25 mouse cellular contexts compared by ENCODE assay signal in the genomic region with DNA sequence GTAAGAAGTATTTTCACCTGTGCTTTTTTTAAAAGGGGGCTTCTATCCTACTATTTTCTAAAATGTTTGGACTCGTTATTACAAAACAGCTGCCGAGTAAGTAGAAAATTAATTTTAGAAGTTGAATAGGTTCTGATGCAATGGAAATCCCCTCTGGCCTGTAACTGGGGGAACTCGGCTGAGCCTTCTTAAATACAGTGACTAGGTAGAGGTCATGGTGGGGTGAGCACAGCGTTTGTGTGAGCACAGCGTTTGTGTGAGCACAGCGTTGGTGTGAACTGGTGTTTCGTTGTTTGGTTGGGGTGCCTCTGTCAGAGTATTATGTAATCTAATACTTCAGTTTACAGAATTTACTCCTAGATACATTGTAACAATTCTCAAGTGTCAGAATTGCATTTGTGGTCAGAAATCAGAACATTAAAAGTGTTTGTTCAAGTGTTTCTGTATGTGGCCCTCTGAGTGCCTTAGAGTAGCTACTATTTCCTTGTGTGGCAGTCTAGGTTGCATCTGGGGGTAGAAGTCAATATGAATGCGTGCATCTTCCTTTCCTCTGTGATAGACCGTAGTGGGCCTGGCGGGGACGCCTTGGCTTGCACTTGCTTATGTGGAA. TPM values are rescaled to one million over a fixed set of nuclear protein-coding genes. Genes with fewer than 3 reads are reported as not detected.
DNase-seq lines count a peak whose midpoint lies in the region; ATAC-seq and TF ChIP-seq lines count a peak whose summit lies in the region.
"Had no signal": no experiment of that assay in that cellular context is flagged by ENCODE, and none has a peak within 500 bp of the region (broad histone marks: within the 10 kb centered on the region; RNA-seq: fewer than 3 reads in every experiment).

No protein-coding gene starts in this region.

- peaks cover 64% of the 10 kb centered on the region for H3K79me2 ChIP-seq in CH12.LX (replicated peaks; ENCODE audit: control insufficient read depth, extremely low read depth, insufficient read depth, poor library complexity, severe bottlenecking)

- H3K4me1 ChIP-seq in lung, postnatal 0 days (ENCODE audit: insufficient read depth, low read depth, low read length) = peaks cover 3% of the 10 kb centered on the region; the same call in 1 of the 2 replicates
- peaks cover 19 to 59% of the 10 kb centered on the region in 2 experiments for H3K4me1 ChIP-seq in CH12.LX (ENCODE audit: control insufficient read depth in 1 of 2, insufficient read depth in 2 of 2)
- peaks cover 58% of the 10 kb centered on the region for H3K4me1 ChIP-seq in liver, embryonic 16.5 days (ENCODE audit: control insufficient read depth, low read depth, low read length)

- no peaks in the 10 kb centered on the region for H3K9me3 ChIP-seq in lung, postnatal 0 days (ENCODE audit: low read length)
- peaks cover 2% of the 10 kb centered on the region for H3K9me3 ChIP-seq in CH12.LX (replicated peaks; ENCODE audit: low read length)
- no peaks in the 10 kb centered on the region for H3K9me3 ChIP-seq in liver, embryonic 16.5 days (replicated peaks; ENCODE audit: control insufficient read depth, low read length)
- H3K9me3 ChIP-seq: forebrain, embryonic 13.5 days; heart, embryonic 15.5 days; intestine, embryonic 15.5 days; limb, embryonic 10.5 days; megakaryocyte, embryonic 14.5 days; midbrain, embryonic 13.5 days; neural tube, embryonic 12.5 days had no signal

- TF ChIP-seq CTCF in lung, postnatal 0 days (IDR thresholded peaks at IDR 0.05) = no peak
- no peak for TF ChIP-seq CTCF in CH12.LX (conservative IDR thresholded peaks at IDR 0.05 in 1 of 2, IDR thresholded peaks at IDR 0.05 in 1 of 2; ENCODE audit: low read depth in 2 of 2, low read length in 2 of 2)

- peak; percentile 76 for DNase-seq in lung, postnatal 0 days (ENCODE audit: low spot score)
- no peak for DNase-seq in lung, postnatal 14 days
- peak; percentile 46 for DNase-seq in CD4-positive helper T cell, adult 2 months (ENCODE audit: low read depth, low spot score)
- peak; percentile 78 for DNase-seq in CH12.LX (ENCODE audit: extremely low read depth)
- no peak for DNase-seq in neural tube, embryonic 10.5 days (ENCODE audit: extremely low spot score, low spot score)
- DNase-seq in adrenal gland, adult 2 months = no peak
- DNase-seq: adrenal gland, postnatal 14 days; cerebellum, adult 2 months; gastrocnemius, postnatal 36 days; heart, postnatal 4 days; kidney, adult 8-10 months; kidney, postnatal 14 days; retina, postnatal 1 day; right cerebral cortex, postnatal 4 days; thymus, postnatal 14 days had no signal

- TF ChIP-seq POLR2A in CH12.LX (IDR thresholded peaks at IDR 0.05; ENCODE audit: low read depth, low read length) = no peak

- no peak overlapping the region for H3K4me2 ChIP-seq in lung, postnatal 0 days (replicated peaks; ENCODE audit: low read depth, low read length)
- no peak overlapping the region for H3K4me2 ChIP-seq in CH12.LX (ENCODE audit: insufficient read depth, low read depth, poor library complexity, severe bottlenecking)
- no peak overlapping the region for H3K4me2 ChIP-seq in liver, embryonic 16.5 days (ENCODE audit: low read depth, low read length)
- H3K4me2 ChIP-seq: forebrain, embryonic 13.5 days; heart, embryonic 15.5 days; hindbrain, embryonic 14.5 days; intestine, embryonic 15.5 days; midbrain, embryonic 13.5 days; neural tube, embryonic 12.5 days had no signal

- TF ChIP-seq RAD21 in CH12.LX (IDR thresholded peaks at IDR 0.05; ENCODE audit: low read depth, low read length) = no peak; the same call in 1 of the 2 replicates

- in situ Hi-C loops in CH12.LX (cut with MboI; ENCODE audit: low pct_ligation_motif_present, low pct_unique_long_range_greater_than_20kb, low sequenced_read_pairs) = no loop called here

- 75% methylated on average over 11 of the region's 11 CpGs for WGBS in lung, postnatal 0 days
- 89% methylated on average over 11 of the region's 11 CpGs for WGBS in liver, embryonic 16.5 days (ENCODE audit: insufficient replicate concordance)

- TF ChIP-seq EP300 in lung, postnatal 0 days (IDR thresholded peaks at IDR 0.05) = peak; percentile 60; the same call in 1 of the 2 replicates
- TF ChIP-seq EP300 in CH12.LX (IDR thresholded peaks at IDR 0.05; ENCODE audit: low read length) = peak; percentile 64

- no peak overlapping the region for H3K4me3 ChIP-seq in lung, postnatal 0 days (ENCODE audit: low read depth, low read length)
- H3K4me3 ChIP-seq in CH12.LX (replicated peaks in 1 of 3; ENCODE audit: low read depth in 2 of 3, low read length in 2 of 3, poor library complexity in 1 of 3) = no peak overlapping the region
- no peak overlapping the region for H3K4me3 ChIP-seq in liver, embryonic 16.5 days (ENCODE audit: low read depth, low read length)
- H3K4me3 ChIP-seq: forebrain, embryonic 13.5 days; heart, embryonic 15.5 days; intestine, embryonic 15.5 days; limb, embryonic 10.5 days; megakaryocyte, embryonic 14.5 days; midbrain, embryonic 13.5 days; neural tube, embryonic 12.5 days had no signal

- H3K9ac ChIP-seq in lung, postnatal 0 days (replicated peaks; ENCODE audit: low read depth) = no peak overlapping the region
- no peak overlapping the region for H3K9ac ChIP-seq in CH12.LX (ENCODE audit: insufficient read depth, low read depth)
- no peak overlapping the region for H3K9ac ChIP-seq in liver, embryonic 16.5 days (ENCODE audit: low read depth, low read length)
- H3K9ac ChIP-seq: forebrain, embryonic 13.5 days; heart, embryonic 15.5 days; hindbrain, embryonic 14.5 days; intestine, embryonic 15.5 days; midbrain, embryonic 13.5 days; neural tube, embryonic 12.5 days had no signal

- H3K27ac ChIP-seq in lung, postnatal 0 days (ENCODE audit: low read length) = no peak overlapping the region
- H3K27ac ChIP-seq in CH12.LX (ENCODE audit: insufficient read depth, low read depth) = peak overlapping the region; percentile 57; the same call in 1 of the 2 replicates
- 0 out of 2 replicates have a peak overlapping the region, but pooled peaks have one; percentile 8 for H3K27ac ChIP-seq in liver, embryonic 16.5 days (ENCODE audit: low read length)
- H3K27ac ChIP-seq: forebrain, embryonic 13.5 days; heart, embryonic 15.5 days; hindbrain, embryonic 14.5 days; intestine, embryonic 15.5 days; limb, embryonic 10.5 days; midbrain, embryonic 13.5 days; neural tube, embryonic 12.5 days had no signal

- peak; percentile 68 for ATAC-seq in lung, postnatal 0 days
- no peak for ATAC-seq in liver, embryonic 16.5 days (ENCODE audit: low read depth)
- ATAC-seq in granulocyte monocyte progenitor cell, adult 5-6 weeks (replicated peaks; ENCODE audit: poor library complexity, severe bottlenecking) = no peak
- ATAC-seq: forebrain, embryonic 13.5 days; intestine, embryonic 15.5 days; midbrain, embryonic 13.5 days had no signal

- dilution Hi-C loops in CH12.LX (cut with MboI; ENCODE audit: extremely low pct_ligation_motif_present, extremely low pct_unique_long_range_greater_than_20kb, low sequenced_read_pairs) = no loop called here

- H3K27me3 ChIP-seq in lung, postnatal 0 days (replicated peaks; ENCODE audit: insufficient read depth, low read length) = no peaks in the 10 kb centered on the region
- no peaks in the 10 kb centered on the region for H3K27me3 ChIP-seq in CH12.LX (replicated peaks)
- H3K27me3 ChIP-seq in liver, embryonic 16.5 days (ENCODE audit: control insufficient read depth, insufficient read depth, low read depth, low read length) = no peaks in the 10 kb centered on the region
- H3K27me3 ChIP-seq: forebrain, embryonic 13.5 days; heart, embryonic 15.5 days; intestine, embryonic 15.5 days; megakaryocyte, embryonic 14.5 days; midbrain, embryonic 13.5 days; neural tube, embryonic 12.5 days had no signal

- H3K36me3 ChIP-seq in lung, postnatal 0 days (ENCODE audit: insufficient read depth, low read length) = 0 out of 2 replicates have a peak, but pooled peaks cover 9% of the 10 kb centered on the region
- H3K36me3 ChIP-seq in CH12.LX (replicated peaks in 1 of 2; ENCODE audit: control insufficient read depth in 1 of 2, insufficient read depth in 1 of 2, low read length in 1 of 2) = peaks cover 42 to 82% of the 10 kb centered on the region in 2 experiments
- peaks cover 64% of the 10 kb centered on the region for H3K36me3 ChIP-seq in liver, embryonic 16.5 days (ENCODE audit: control insufficient read depth, insufficient read depth)

TF ChIP-seq in CH12.LX, 34 proteins besides CTCF, POLR2A, EP300 and RAD21:
- TF ChIP-seq BHLHE40 (IDR thresholded peaks at IDR 0.05; ENCODE audit: low read depth, low read length) (peak; percentile 46), ETS1 (conservative IDR thresholded peaks at IDR 0.05; ENCODE audit: low read depth, low read length) (peak; percentile 58; the same call in 1 of the 2 replicates), TCF12 (IDR thresholded peaks at IDR 0.05; ENCODE audit: low read depth, low read length) (no peak), TBP (conservative IDR thresholded peaks at IDR 0.05; ENCODE audit: low read depth, low read length) (0 out of 2 replicates have a peak, but pooled peaks have one; percentile 13), MEF2A (IDR thresholded peaks at IDR 0.05; ENCODE audit: borderline replicate concordance, low read depth, low read length) (peak; percentile 80), MAZ (IDR thresholded peaks at IDR 0.05; ENCODE audit: low read depth, low read length) (no peak), PAX5 (IDR thresholded peaks at IDR 0.05; ENCODE audit: low read length) (0 out of 2 replicates have a peak, but pooled peaks have one; percentile 50)

RNA-seq across cellular contexts. Expression of a gene that starts 8.0 kb away (rescaled TPM):
- 71.9 and 79.9 TPM in 2 replicates for polyA plus RNA-seq in lung, postnatal 0 days (2015; fragmentation: Nextera tagmentation; extraction: Ambion mirVana)
- total RNA-seq in CH12.LX (2012; rRNA removed) = 38.4 and 44.5 TPM in 2 replicates
- total RNA-seq in CH12.LX (2014; rRNA removed) = 52.8 and 60.5 TPM in 2 replicates
- 44.3 and 46.3 TPM in 2 replicates for polyA plus RNA-seq in CH12.LX (2012; ENCODE audit: insufficient read length, low read depth)
- 46.0 and 49.5 TPM in 2 replicates for polyA plus RNA-seq in liver, embryonic 16.5 days (2015; fragmentation: Nextera tagmentation; extraction: Ambion mirVana)
- 10 to 100 TPM; 62.2 to 75.5 TPM for total RNA-seq in adrenal gland, adult 2 months (2021)
- 204 and 238 TPM in 2 replicates for polyA plus RNA-seq in adrenal gland, adult 2 months (2012; rRNA removed)
- total RNA-seq in granulocyte monocyte progenitor cell, adult 5-6 weeks (2014; fragmentation: Nextera tagmentation) = 18.9 and 20.7 TPM in 2 replicates
- total RNA-seq in granulocyte monocyte progenitor cell, adult 5-6 weeks (2017) = 18.2 and 22.2 TPM in 2 replicates

RNA-seq across cellular contexts. Expression of a gene that starts 56.5 kb away (rescaled TPM):
- polyA plus RNA-seq in lung, postnatal 0 days (2015; fragmentation: Nextera tagmentation; extraction: Ambion mirVana) = 55.5 and 60.5 TPM in 2 replicates
- total RNA-seq in CH12.LX (2012; rRNA removed) (18.9 and 20.2 TPM in 2 replicates), CH12.LX (2014; rRNA removed) (34.1 and 45.6 TPM in 2 replicates)
- polyA plus RNA-seq in CH12.LX (2012; ENCODE audit: insufficient read length, low read depth) = 24.9 and 26.7 TPM in 2 replicates
- polyA plus RNA-seq in liver, embryonic 16.5 days (2015; fragmentation: Nextera tagmentation; extraction: Ambion mirVana) = 41.6 and 44.0 TPM in 2 replicates
- 10 to 100 TPM; 34.3 to 47.8 TPM for total RNA-seq in adrenal gland, adult 2 months (2021)
- polyA plus RNA-seq in adrenal gland, adult 2 months (2012; rRNA removed) = 1.6 and 2.3 TPM in 2 replicates
- 8.4 and 9.3 TPM in 2 replicates for total RNA-seq in granulocyte monocyte progenitor cell, adult 5-6 weeks (2014; fragmentation: Nextera tagmentation)
- 4.7 and 12.6 TPM in 2 replicates for total RNA-seq in granulocyte monocyte progenitor cell, adult 5-6 weeks (2017)

Comparison
In these comparisons a context has a peak if more than half of its experiments do, and no peak if none do; other contexts are left out.
1. DNase-seq: peak in lung, postnatal 0 days (single experiment), CD4-positive helper T cell, adult 2 months (single experiment) and CH12.LX (single experiment); none in lung, postnatal 14 days (single experiment), neural tube, embryonic 10.5 days (single experiment) and adrenal gland, adult 2 months (single experiment).